Comparison of ENCODE assay signal across 20 mouse cellular contexts in genomic region chr3:57474421-57474820, GRCm38 (mm10). TPM values are rescaled to one million over a fixed set of nuclear protein-coding genes. Genes with fewer than 3 reads are reported as not detected.
"Had no signal": no experiment of that assay in that cellular context is flagged by ENCODE, and none has a peak within 500 bp of the region (broad histone marks: within the 10 kb centered on the region; RNA-seq: fewer than 3 reads in every experiment).

No protein-coding gene starts in this region.

- H3K9me3 ChIP-seq: limb, embryonic 12.5 days; liver, embryonic 15.5 days; midbrain, embryonic 13.5 days; neural tube, embryonic 12.5 days; stomach, embryonic 15.5 days had no signal

- H3K4me3 ChIP-seq: layer of hippocampus, adult 2 months; limb, embryonic 12.5 days; liver, embryonic 15.5 days; midbrain, embryonic 13.5 days; neural tube, embryonic 12.5 days; stomach, embryonic 15.5 days had no signal

- ATAC-seq: hindbrain, embryonic 16.5 days; inflammation-experienced regulatory T-cells, adult 6 months; lung, postnatal 0 days; midbrain, embryonic 13.5 days had no signal

- H3K27ac ChIP-seq: layer of hippocampus, adult 2 months; limb, embryonic 12.5 days; liver, embryonic 15.5 days; midbrain, embryonic 13.5 days; neural tube, embryonic 12.5 days; stomach, embryonic 15.5 days had no signal

- DNase-seq: lung, adult 2 months; lung, postnatal 36 days; right cerebral cortex, postnatal 14 days; thymus, adult 2 months; thymus, postnatal 36 days had no signal

- H3K27me3 ChIP-seq: limb, embryonic 12.5 days; liver, embryonic 15.5 days; midbrain, embryonic 13.5 days; neural tube, embryonic 12.5 days; stomach, embryonic 15.5 days had no signal

- H3K36me3 ChIP-seq: liver, embryonic 15.5 days; midbrain, embryonic 13.5 days; stomach, embryonic 15.5 days had no signal

- H3K9ac ChIP-seq: limb, embryonic 12.5 days; liver, embryonic 15.5 days; midbrain, embryonic 13.5 days; neural tube, embryonic 12.5 days; stomach, embryonic 15.5 days had no signal

- H3K4me1 ChIP-seq: liver, embryonic 15.5 days had no signal

- H3K4me2 ChIP-seq: limb, embryonic 12.5 days; liver, embryonic 11.5 days; liver, embryonic 15.5 days; midbrain, embryonic 13.5 days; neural tube, embryonic 12.5 days; stomach, embryonic 15.5 days had no signal

RNA-seq across cellular contexts. Expression of gene Tm4sf4, which starts 49.3 kb away (rescaled TPM):
- total RNA-seq: layer of hippocampus, adult 2 months; layer of hippocampus, postnatal 10 days; left cerebral cortex, postnatal 36 days; megakaryocyte progenitor cell, adult 5-6 weeks; midbrain, postnatal 0 days; neutrophil, adult 5-6 weeks had no signal
- polyA plus RNA-seq: inflammation-experienced regulatory T-cells, adult 6 months; midbrain, embryonic 13.5 days; neural tube, embryonic 12.5 days had no signal
